Mouse (Mus musculus) cerebellum, adult 9-10 months (tissue): Measurements from ENCODE around the gene Spock2.
"Not testable (repeated sequence)": the region's sequence is repeated elsewhere in the genome, so short reads cannot be mapped to it uniquely, and the experiment has no call there.

Source experiments
- DNase-seq: peaks from one replicate; pipeline ENCODE4 v3.0.0; 2022

Spock2 gene

GRCm38 (mm10) chr10:60151107-60151663 lies 45.2 kb downstream of the Spock2 start:
- DNase-seq, result no peak

DNA sequence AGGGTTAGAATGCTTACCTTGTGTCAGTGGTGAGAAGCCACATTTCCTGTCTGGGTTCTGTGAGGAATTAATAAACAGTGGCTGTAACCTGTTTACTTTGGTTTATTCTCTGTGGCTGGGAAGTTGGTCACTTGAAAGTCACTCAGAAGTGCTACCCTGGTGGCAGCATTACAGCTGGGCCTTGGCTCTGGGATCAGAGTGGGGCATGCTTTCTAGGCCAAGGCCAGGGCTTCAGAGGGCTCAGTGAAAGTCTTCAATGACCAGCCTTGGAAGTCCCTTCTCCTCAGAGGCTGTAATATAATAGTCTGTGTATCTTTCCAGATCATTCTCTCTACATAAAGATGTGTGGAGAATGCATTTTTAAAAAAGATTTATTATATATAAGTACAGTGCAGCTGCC lies 50.0 kb downstream of the Spock2 start:
- no peak for DNase-seq

DNA sequence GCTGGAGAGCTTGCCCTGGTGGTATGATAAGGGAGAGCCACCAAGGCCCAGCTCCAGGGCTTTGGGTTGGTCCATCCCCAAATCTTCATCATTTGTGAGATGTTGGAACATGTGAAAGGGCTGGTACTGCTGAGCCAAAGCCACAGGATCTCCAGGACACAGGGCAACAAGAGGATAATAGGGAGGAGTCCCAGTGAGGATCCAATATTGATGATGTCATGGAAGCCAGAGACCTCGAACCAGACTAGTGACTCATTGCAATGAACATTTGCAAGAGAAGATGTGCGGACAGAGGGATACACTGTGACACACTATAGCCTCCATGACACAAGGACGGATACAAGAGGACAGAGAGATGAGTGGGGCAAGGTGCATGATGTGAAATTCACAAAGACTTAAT lies 52.1 kb downstream of the Spock2 start:
- DNase-seq, result no peak

- not testable (repeated sequence) for DNase-seq
These were observed 55.4 kb downstream of the Spock2 start for GRCm38 (mm10) chr10:60161397-60161796.

- not testable (repeated sequence) for DNase-seq
These were observed 56.4 kb downstream of the Spock2 start for GRCm38 (mm10) chr10:60162184-60162972.

DNA sequence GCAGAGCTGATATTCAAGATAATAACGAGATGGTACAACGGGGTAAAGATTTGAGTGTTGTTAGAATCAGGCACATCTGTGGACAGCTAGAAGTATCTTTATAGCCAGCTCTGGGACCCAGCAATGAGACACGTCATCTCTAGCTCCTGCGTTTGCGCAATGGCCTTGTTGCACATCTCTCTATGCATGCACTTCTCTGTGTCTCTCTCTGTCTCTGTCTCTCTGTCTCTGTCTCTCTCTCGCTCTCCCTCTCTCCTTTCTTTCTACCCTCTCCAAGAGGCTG lies 56.9 kb downstream of the Spock2 start:
- no peak for DNase-seq

DNA sequence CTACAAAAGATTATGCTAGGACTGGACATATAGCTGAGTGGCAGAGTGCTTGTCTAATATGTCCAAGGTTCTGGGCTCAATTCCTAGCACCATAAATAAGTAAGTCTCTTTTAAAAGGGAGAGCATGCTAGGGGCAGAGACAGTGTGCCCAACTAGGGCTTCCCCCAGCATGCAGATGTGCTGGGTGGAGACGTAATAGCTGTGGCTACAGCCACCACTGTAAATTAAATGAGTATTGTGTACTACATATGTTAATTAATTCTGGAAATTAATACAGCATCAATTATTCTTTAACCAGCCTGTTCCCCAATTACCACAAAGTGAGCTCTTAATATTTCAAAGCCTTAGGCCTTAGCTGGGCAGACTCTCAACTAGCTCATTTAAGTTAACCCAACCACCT lies 58.9 kb downstream of the Spock2 start:
- no peak for DNase-seq

DNA sequence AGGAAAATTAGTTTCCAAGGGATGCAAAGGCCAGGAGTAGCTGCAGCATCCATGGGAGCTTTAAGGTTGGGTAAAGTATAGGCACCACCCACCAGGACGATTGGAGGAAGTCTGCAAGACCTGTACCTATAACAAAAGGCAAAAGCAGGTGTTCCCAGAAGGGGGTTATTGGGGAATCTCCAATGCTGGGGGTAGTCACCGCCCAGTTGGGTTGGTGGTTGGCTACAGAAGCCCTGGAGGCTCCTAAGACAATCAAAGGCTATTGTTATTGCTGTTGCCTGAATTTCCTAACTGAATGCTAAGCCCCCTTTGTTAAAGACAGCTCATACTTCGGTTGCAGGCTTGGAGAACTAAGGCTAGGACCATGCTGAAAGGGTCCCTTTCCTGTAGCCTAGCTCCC lies 60.0 kb downstream of the Spock2 start:
- DNase-seq, result no peak

DNA sequence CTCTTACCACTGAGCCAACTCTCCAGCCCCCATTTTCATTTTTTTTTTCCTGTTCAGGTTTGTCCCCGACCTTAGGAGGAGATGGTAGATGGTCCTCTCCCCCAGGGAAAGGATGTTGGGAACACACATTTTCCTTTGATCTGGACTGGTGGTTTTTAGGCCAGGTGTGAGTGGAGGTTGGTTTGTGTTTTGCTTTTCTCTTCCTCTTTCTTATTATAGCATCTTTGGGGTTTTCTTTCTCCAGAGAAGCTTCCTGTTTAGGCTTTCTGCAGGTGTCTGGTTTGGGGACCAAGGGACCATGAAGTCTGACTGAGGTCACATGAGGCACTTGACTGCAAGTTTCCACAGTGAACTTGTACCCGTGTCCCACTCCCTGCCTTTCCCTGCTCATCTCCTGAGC lies 62.3 kb downstream of the Spock2 start:
- DNase-seq, result no peak

- no peak for DNase-seq
These were observed 62.9 kb downstream of the Spock2 start for GRCm38 (mm10) chr10:60168960-60169359.

DNA sequence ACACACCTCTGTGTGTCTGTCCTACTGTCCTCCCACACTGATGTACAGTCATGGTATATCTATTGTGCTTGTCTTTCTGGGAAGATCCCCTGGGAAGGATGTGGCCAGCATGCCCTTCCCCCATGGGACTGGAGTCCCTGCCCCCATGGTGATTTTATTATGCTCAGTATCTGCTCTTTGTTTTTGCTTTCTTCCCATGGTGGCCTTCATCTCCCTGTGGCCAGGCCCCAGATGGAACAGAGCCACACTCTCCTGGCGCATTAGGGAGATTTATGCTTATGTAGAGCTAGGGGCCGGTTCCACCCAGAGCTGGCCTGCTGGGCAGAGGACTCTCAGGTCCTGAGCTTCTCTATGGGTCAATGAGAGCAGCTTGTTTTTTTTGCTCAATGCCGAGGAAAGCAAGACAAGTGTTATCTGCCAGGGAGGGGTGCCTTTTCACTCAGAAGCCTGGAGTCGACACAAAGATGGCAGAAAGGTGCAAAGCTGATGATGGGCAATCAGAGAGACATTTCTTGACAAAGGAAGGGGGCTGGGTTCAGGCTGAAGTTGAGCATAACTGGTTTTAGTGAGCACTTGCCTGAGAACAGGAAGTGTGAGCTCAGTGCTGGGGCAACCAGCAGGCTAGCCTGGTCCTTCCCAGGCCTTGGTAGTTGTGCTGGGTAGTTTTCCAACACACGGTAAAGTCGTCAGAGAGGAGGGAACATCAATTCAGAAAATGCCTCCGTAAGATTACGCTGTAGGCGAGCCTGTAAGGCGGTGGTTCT lies 64.5 kb downstream of the Spock2 start:
- DNase-seq, result no peak

DNA sequence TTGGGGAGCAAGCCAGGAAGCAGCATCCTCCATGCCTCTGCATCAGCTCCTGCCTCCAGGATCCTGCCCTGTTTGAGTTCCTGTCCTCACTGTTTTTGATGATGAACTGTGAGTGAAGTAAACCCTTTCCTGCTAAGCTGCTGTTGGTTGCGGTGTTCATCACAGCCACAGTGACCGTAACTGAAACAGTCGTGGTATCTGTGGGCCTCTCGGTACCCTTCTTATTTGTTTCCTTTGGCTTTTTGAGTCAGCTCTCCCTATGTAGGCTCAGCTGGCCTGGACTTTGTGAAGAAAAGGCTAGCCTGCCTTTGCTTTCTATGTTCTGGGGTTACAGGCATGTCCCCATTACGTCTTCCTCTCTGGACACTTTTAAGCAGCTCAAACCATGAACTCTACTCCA lies 65.3 kb downstream of the Spock2 start:
- no peak for DNase-seq

DNA sequence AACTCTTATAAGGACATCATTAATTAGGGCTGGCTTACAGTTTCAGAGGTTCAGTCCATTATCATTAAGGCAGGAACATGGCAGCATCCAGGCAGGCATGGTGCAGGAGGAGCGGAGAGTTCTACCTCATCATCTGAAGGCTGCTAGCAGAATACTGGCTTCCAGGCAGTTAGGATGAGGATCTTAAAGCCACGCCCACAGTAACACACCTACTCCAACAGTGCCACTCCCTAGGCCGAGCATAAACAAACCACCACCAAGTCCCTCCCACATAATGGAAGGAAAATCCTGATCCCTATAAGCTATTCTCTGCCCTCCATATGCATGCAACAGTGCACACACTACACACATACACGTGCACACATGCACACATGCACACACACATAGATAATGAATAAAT lies 66.3 kb downstream of the Spock2 start:
- no peak for DNase-seq

DNA sequence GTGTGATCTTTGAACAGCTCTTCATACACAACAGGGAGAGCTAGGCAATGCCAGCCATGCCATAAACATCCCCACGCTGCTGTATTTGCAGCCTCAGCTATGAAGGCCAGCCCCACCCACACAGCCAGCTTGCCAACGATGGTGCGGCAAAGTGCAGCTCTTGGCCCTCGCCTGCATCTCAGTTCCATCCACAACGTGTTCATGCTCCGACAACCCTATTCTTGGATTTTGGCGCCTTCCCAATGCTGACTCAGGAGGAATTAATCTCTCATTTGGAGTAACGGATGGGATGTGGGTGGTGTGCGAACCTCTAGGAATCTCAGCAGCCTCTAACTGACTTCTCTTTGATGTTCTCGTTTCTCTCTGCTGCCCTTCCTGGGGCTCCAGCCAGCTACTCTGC lies 67.0 kb downstream of the Spock2 start:
- no peak for DNase-seq

GRCm38 (mm10) chr10:60174506-60174905 lies 68.5 kb downstream of the Spock2 start:
- DNase-seq, result no peak

DNA sequence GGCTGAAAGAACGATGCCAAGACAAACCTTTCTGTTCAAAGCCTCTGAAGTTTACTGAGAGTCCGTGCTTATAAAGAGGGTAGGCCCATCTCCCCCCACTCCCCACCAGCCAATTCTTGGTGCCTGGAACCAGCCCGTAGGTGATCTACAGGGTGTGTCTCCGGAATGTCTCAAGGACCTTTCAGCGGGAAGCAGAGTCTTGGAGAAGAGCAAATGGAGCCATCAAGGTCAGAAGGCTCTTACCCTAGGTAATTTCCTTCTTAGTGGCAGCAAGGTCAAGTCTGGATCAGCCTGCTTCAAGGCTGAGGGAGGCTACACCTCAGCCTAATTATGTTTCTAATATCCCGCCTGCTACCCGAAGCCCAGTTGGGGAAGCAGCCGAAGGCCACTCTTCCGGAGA lies 69.3 kb downstream of the Spock2 start:
- DNase-seq, result not testable (repeated sequence)
